Comparison of ENCODE assay signal across 31 mouse cellular contexts in genomic region chr10:78432853-78433252, GRCm38 (mm10).
"Had no signal": no experiment of that assay in that cellular context is flagged by ENCODE, and none has a peak within 500 bp of the region (broad histone marks: within the 10 kb centered on the region; RNA-seq: fewer than 3 reads in every experiment).

No protein-coding gene starts in this region.

- H3K4me1 ChIP-seq: limb, embryonic 12.5 days; limb, embryonic 13.5 days; limb, embryonic 15.5 days; liver, embryonic 15.5 days; lung, embryonic 15.5 days; midbrain, embryonic 10.5 days; midbrain, embryonic 12.5 days; midbrain, embryonic 13.5 days; midbrain, embryonic 15.5 days; neural tube, embryonic 12.5 days had no signal

- H3K27me3 ChIP-seq: limb, embryonic 13.5 days; limb, embryonic 15.5 days; lung, embryonic 15.5 days; midbrain, embryonic 12.5 days; midbrain, embryonic 13.5 days; midbrain, embryonic 15.5 days; neural tube, embryonic 12.5 days had no signal

- H3K4me3 ChIP-seq: limb, embryonic 10.5 days; limb, embryonic 12.5 days; limb, embryonic 13.5 days; limb, embryonic 15.5 days; liver, embryonic 12.5 days; liver, embryonic 13.5 days; liver, embryonic 15.5 days; lung, embryonic 15.5 days; megakaryocyte, embryonic 14.5 days; midbrain, embryonic 10.5 days; midbrain, embryonic 12.5 days; midbrain, embryonic 13.5 days; midbrain, embryonic 15.5 days; myocyte; neural tube, embryonic 12.5 days had no signal

- H3K4me2 ChIP-seq: limb, embryonic 12.5 days; limb, embryonic 13.5 days; limb, embryonic 15.5 days; liver, embryonic 11.5 days; liver, embryonic 12.5 days; liver, embryonic 13.5 days; liver, embryonic 15.5 days; lung, embryonic 14.5 days; lung, embryonic 15.5 days; midbrain, embryonic 12.5 days; midbrain, embryonic 13.5 days; midbrain, embryonic 15.5 days; neural tube, embryonic 12.5 days had no signal

- DNase-seq: left cerebral cortex, postnatal 4 days; liver; liver, embryonic 13.5 days; liver, postnatal 0 days; lung, adult 18-20 months; lung, adult 2 months; lung, embryonic 14.5 days; lung, postnatal 10 days; lung, postnatal 14 days; lung, postnatal 36 days; lung, postnatal 4 days; midbrain, embryonic 14.5 days had no signal

- H3K27ac ChIP-seq: limb, embryonic 10.5 days; limb, embryonic 12.5 days; limb, embryonic 13.5 days; limb, embryonic 15.5 days; liver, embryonic 12.5 days; liver, embryonic 13.5 days; liver, embryonic 14.5 days; liver, embryonic 15.5 days; lung, embryonic 15.5 days; macrophage; midbrain, embryonic 10.5 days; midbrain, embryonic 12.5 days; midbrain, embryonic 13.5 days; midbrain, embryonic 15.5 days; neural tube, embryonic 12.5 days had no signal

- H3K9ac ChIP-seq: limb, embryonic 12.5 days; limb, embryonic 13.5 days; limb, embryonic 15.5 days; liver, embryonic 12.5 days; liver, embryonic 13.5 days; liver, embryonic 14.5 days; liver, embryonic 15.5 days; liver, postnatal 0 days; lung, embryonic 14.5 days; lung, embryonic 15.5 days; midbrain, embryonic 12.5 days; midbrain, embryonic 13.5 days; midbrain, embryonic 15.5 days; neural tube, embryonic 12.5 days had no signal

- H3K9me3 ChIP-seq: limb, embryonic 10.5 days; limb, embryonic 12.5 days; limb, embryonic 13.5 days; limb, embryonic 15.5 days; liver, embryonic 12.5 days; liver, embryonic 13.5 days; liver, embryonic 15.5 days; lung, embryonic 15.5 days; megakaryocyte, embryonic 14.5 days; midbrain, embryonic 10.5 days; midbrain, embryonic 12.5 days; midbrain, embryonic 13.5 days; midbrain, embryonic 15.5 days; neural tube, embryonic 12.5 days had no signal

- ATAC-seq: liver, embryonic 12.5 days; liver, postnatal 0 days; lung, postnatal 0 days; midbrain, embryonic 13.5 days; midbrain, embryonic 15.5 days; midbrain, embryonic 16.5 days had no signal
